Mouse (Mus musculus): ENCODE data around the gene Olfr603. TPM values are rescaled to one million over a fixed set of nuclear protein-coding genes. Genes with fewer than 3 reads are reported as not detected.
"Not testable (repeated sequence)": the region's sequence is repeated elsewhere in the genome, so short reads cannot be mapped to it uniquely, and the experiment has no call there.

The Olfr603 gene
- polyA plus RNA-seq (2012; rRNA removed) (not detected in 2 replicates), polyA plus RNA-seq (2014; fragmentation: Nextera tagmentation; extraction: Ambion mirVana) (not detected in 2 replicates)

GRCm38 (mm10) chr7:103386077-103386476 is at the start of gene Olfr603:
Olfr603 (minus strand) TSS chr7:103386177.
- Histone ChIP-seq H3K4me2 (ENCODE audit: low read depth) (no peak within 1 kb of the TSS), H3K4me3 (ENCODE audit: insufficient read depth in 1 of 2, low read depth in 2 of 2, low read length in 2 of 2) (no peak within 1 kb of the TSS), H3K9me3 (ENCODE audit: control insufficient read depth, low read length) (no peaks in the 10 kb centered on the region), H3K27me3 (ENCODE audit: control insufficient read depth, insufficient read depth, low read length) (no peaks in the 10 kb centered on the region), H3K4me1 (replicated peaks; ENCODE audit: control insufficient read depth in 2 of 2, insufficient read depth in 2 of 2, low read length in 1 of 2) (no peaks in the 10 kb centered on the region), H3K27ac (no peak within 1 kb of the TSS), H3K36me3 (replicated peaks; ENCODE audit: control insufficient read depth, insufficient read depth, low read depth) (no peaks in the 10 kb centered on the region), H3K9ac (replicated peaks) (no peak within 1 kb of the TSS)
- DNase-seq (ENCODE audit: low read depth in 3 of 3, low spot score in 3 of 3) = no peak
- no peak for ATAC-seq (ENCODE audit: insufficient read depth)
- TF ChIP-seq EP300 (IDR thresholded peaks at IDR 0.05; ENCODE audit: low read depth) (no peak), CTCF (IDR thresholded peaks at IDR 0.05; ENCODE audit: low read depth) (no peak)

GRCm38 (mm10) chr7:103414772-103415171 is 28.8 kb upstream of the Olfr603 start, which contains the start of gene Usp17lc:
Usp17lc (plus strand) TSS chr7:103415072.
- DNase-seq (ENCODE audit: low read depth in 3 of 3, low spot score in 3 of 3); H3K4me3 ChIP-seq (ENCODE audit: insufficient read depth in 1 of 2, low read depth in 2 of 2, low read length in 2 of 2); H3K36me3 ChIP-seq (replicated peaks; ENCODE audit: control insufficient read depth, insufficient read depth, low read depth); H3K27ac ChIP-seq; H3K4me2 ChIP-seq (ENCODE audit: low read depth); ATAC-seq (ENCODE audit: insufficient read depth); H3K27me3 ChIP-seq (ENCODE audit: control insufficient read depth, insufficient read depth, low read length); H3K4me1 ChIP-seq (replicated peaks; ENCODE audit: control insufficient read depth in 2 of 2, insufficient read depth in 2 of 2, low read length in 1 of 2); H3K9ac ChIP-seq (replicated peaks); H3K9me3 ChIP-seq (ENCODE audit: control insufficient read depth, low read length): not testable (repeated sequence)
- 20% methylated on average over 1 of the region's 1 CpGs for whole genome bisulfite sequencing (ENCODE audit: insufficient replicate concordance)

GRCm38 (mm10) chr7:103406521-103407055 is 20.6 kb upstream of the Olfr603 start:
- H3K9ac ChIP-seq (replicated peaks); H3K9me3 ChIP-seq (ENCODE audit: control insufficient read depth, low read length); DNase-seq (ENCODE audit: low read depth in 3 of 3, low spot score in 3 of 3); H3K4me3 ChIP-seq (ENCODE audit: insufficient read depth in 1 of 2, low read depth in 2 of 2, low read length in 2 of 2); ATAC-seq (ENCODE audit: insufficient read depth); H3K4me1 ChIP-seq (replicated peaks; ENCODE audit: control insufficient read depth in 2 of 2, insufficient read depth in 2 of 2, low read length in 1 of 2); H3K4me2 ChIP-seq (ENCODE audit: low read depth); H3K36me3 ChIP-seq (replicated peaks; ENCODE audit: control insufficient read depth, insufficient read depth, low read depth); H3K27ac ChIP-seq; H3K27me3 ChIP-seq (ENCODE audit: control insufficient read depth, insufficient read depth, low read length): not testable (repeated sequence)
- WGBS (ENCODE audit: insufficient replicate concordance) = 49% methylated on average over 3 of the region's 3 CpGs

- H3K27ac ChIP-seq = no peak overlapping the region
- no peak overlapping the region for H3K9ac ChIP-seq (replicated peaks)
- no peaks in the 10 kb centered on the region for H3K4me1 ChIP-seq (replicated peaks; ENCODE audit: control insufficient read depth in 2 of 2, insufficient read depth in 2 of 2, low read length in 1 of 2)
- WGBS (ENCODE audit: insufficient replicate concordance) = 0% methylated on average over 1 of the region's 1 CpGs
- ATAC-seq (ENCODE audit: insufficient read depth) (no peak), DNase-seq (ENCODE audit: low read depth in 3 of 3, low spot score in 3 of 3) (no peak)
- no peaks in the 10 kb centered on the region for H3K36me3 ChIP-seq (replicated peaks; ENCODE audit: control insufficient read depth, insufficient read depth, low read depth)
- H3K4me3 ChIP-seq (ENCODE audit: insufficient read depth in 1 of 2, low read depth in 2 of 2, low read length in 2 of 2) = no peak overlapping the region
- H3K27me3 ChIP-seq (ENCODE audit: control insufficient read depth, insufficient read depth, low read length) = no peaks in the 10 kb centered on the region
- TF ChIP-seq EP300 (IDR thresholded peaks at IDR 0.05; ENCODE audit: low read depth) = no peak
- no peak for TF ChIP-seq CTCF (IDR thresholded peaks at IDR 0.05; ENCODE audit: low read depth)
- no peaks in the 10 kb centered on the region for H3K9me3 ChIP-seq (ENCODE audit: control insufficient read depth, low read length)
- H3K4me2 ChIP-seq (ENCODE audit: low read depth) = no peak overlapping the region
These were observed 13.0 kb upstream of the Olfr603 start for GRCm38 (mm10) chr7:103398981-103399380.

GRCm38 (mm10) chr7:103397758-103398157 is 11.8 kb upstream of the Olfr603 start:
- Histone ChIP-seq H3K9me3 (ENCODE audit: control insufficient read depth, low read length) (no peaks in the 10 kb centered on the region), H3K4me2 (ENCODE audit: low read depth) (no peak overlapping the region), H3K4me3 (ENCODE audit: insufficient read depth in 1 of 2, low read depth in 2 of 2, low read length in 2 of 2) (no peak overlapping the region), H3K36me3 (replicated peaks; ENCODE audit: control insufficient read depth, insufficient read depth, low read depth) (no peaks in the 10 kb centered on the region), H3K27me3 (ENCODE audit: control insufficient read depth, insufficient read depth, low read length) (no peaks in the 10 kb centered on the region), H3K4me1 (replicated peaks; ENCODE audit: control insufficient read depth in 2 of 2, insufficient read depth in 2 of 2, low read length in 1 of 2) (no peaks in the 10 kb centered on the region), H3K27ac (no peak overlapping the region), H3K9ac (replicated peaks) (no peak overlapping the region)
- TF ChIP-seq EP300 (IDR thresholded peaks at IDR 0.05; ENCODE audit: low read depth) (no peak), CTCF (IDR thresholded peaks at IDR 0.05; ENCODE audit: low read depth) (no peak)
- DNase-seq (ENCODE audit: low read depth in 3 of 3, low spot score in 3 of 3) (no peak), ATAC-seq (ENCODE audit: insufficient read depth) (no peak)

Measured in liver, embryonic 14.5 days (tissue).